Mouse (Mus musculus) limb, embryonic 12.5 days (tissue): ENCODE measurements around the gene Fyb. TPM values are rescaled to one million over a fixed set of nuclear protein-coding genes. Genes with fewer than 3 reads are reported as not detected.

Experiments
- ATAC-seq: fragments of 200-750 bp; cut with Nextera tagmentation; 2 replicates; pipeline ENCODE4 v1.8.0; 2017; ENCODE audit warnings: low read depth, moderate TSS enrichment; ENCODE audit not compliant: insufficient number of reproducible peaks, insufficient read depth, low FRiP score, low TSS enrichment
- H3K27ac ChIP-seq: fragments of 300-500 bp; sonication (generic); 2 replicates; pipeline ENCODE4 v1.5.1; 2016; ENCODE audit warnings: mild to moderate bottlenecking, moderate library complexity
- H3K27me3 ChIP-seq: fragments of 300-500 bp; sonication (generic); 2 replicates; pipeline ENCODE4 v1.6.1; 2016; ENCODE audit warnings: mild to moderate bottlenecking, moderate library complexity
- H3K36me3 ChIP-seq: fragments of 300-500 bp; sonication (generic); 2 replicates; pipeline ENCODE4 v1.6.1; 2016; ENCODE audit warnings: mild to moderate bottlenecking, moderate library complexity
- H3K4me1 ChIP-seq: fragments of 300-500 bp; sonication (generic); replicated peaks from 2 replicates; pipeline ENCODE4 v1.6.1; 2016
- H3K4me2 ChIP-seq: fragments of 300-500 bp; sonication (generic); 2 replicates; pipeline ENCODE4 v1.6.1; 2016; ENCODE audit warnings: mild to moderate bottlenecking, moderate library complexity
- H3K4me3 ChIP-seq: fragments of 300-500 bp; sonication (generic); replicated peaks from 2 replicates; pipeline ENCODE4 v1.5.1; 2016; ENCODE audit warnings: mild to moderate bottlenecking
- H3K9ac ChIP-seq: fragments of 300-500 bp; sonication (generic); replicated peaks from 2 replicates; pipeline ENCODE4 v1.6.1; 2016; ENCODE audit warnings: mild to moderate bottlenecking, moderate library complexity
- H3K9me3 ChIP-seq: fragments of 300-500 bp; sonication (generic); 2 replicates; pipeline ENCODE4 v1.6.1; 2016; ENCODE audit warnings: mild to moderate bottlenecking, moderate library complexity
- WGBS: fragments of 180-500 bp; shearing (Covaris S2); methylation state at CpG from one replicate; pipeline ENCODE4 v1.1.7; 2016; 5-methylcytosine and 5-hydroxymethylcytosine counted together
- polyA plus RNA-seq: library from polyadenylated mRNA; unstranded; fragments of >200 nt; fragmentation: Nextera tagmentation; extraction: Ambion mirVana; gene quantifications from 2 replicates; pipeline ENCODE4 v1.2.1, GENCODE M21; 2016

The Fyb gene
- 3.4 and 3.8 TPM in 2 replicates for polyA plus RNA-seq

DNA sequence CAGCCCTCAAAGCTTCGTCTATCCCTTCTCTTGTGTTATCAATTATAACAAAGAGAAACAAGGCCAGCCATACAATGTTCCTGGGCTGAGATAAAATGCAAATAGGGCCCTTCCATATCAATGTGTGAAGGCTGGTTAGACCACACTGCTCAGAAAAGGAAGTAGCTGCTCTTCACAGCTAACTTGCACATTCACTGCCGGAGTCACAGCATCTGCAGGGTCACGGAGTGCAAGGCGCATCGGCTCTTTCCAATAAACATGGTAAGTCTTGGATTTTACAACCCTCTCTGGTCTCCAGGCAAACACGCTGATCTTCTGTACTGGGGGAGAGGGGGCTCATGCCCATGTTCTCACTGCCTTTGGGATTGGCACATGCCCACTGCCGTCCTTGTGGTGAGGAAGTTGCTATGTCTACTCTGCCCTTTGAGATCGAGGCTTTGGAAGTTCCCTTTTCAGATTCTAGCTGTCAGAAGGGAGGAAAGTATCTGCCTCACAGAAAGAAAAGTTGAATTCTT, at the start of gene Fyb:
Gene Fyb, plus strand, starts transcription at position 201 of the 515 bp plus-strand sequence.
- no peaks in the 10 kb centered on the region for H3K4me1 ChIP-seq
- H3K9ac ChIP-seq, result no peak within 1 kb of the TSS
- no peak within 1 kb of the TSS for H3K4me2 ChIP-seq
- 78% methylated on average over 8 of the region's 8 CpGs for WGBS
- H3K27me3 ChIP-seq, result no peaks in the 10 kb centered on the region
- H3K9me3 ChIP-seq, result no peaks in the 10 kb centered on the region
- no peaks in the 10 kb centered on the region for H3K36me3 ChIP-seq
- no peak within 1 kb of the TSS for H3K4me3 ChIP-seq
- no peak for ATAC-seq
- no peak within 1 kb of the TSS for H3K27ac ChIP-seq

- H3K9me3 ChIP-seq, result peaks cover 4% of the 10 kb centered on the region; the same call in 1 of the 2 replicates
- 74% methylated on average over 3 of the region's 3 CpGs for WGBS
- no peak overlapping the region for H3K27ac ChIP-seq
- ATAC-seq, result no peak
- H3K9ac ChIP-seq, result no peak overlapping the region
- H3K4me1 ChIP-seq, result no peaks in the 10 kb centered on the region
- H3K4me2 ChIP-seq, result no peak overlapping the region
- no peak overlapping the region for H3K4me3 ChIP-seq
- no peaks in the 10 kb centered on the region for H3K36me3 ChIP-seq
- no peaks in the 10 kb centered on the region for H3K27me3 ChIP-seq
Measured at GRCm38 (mm10) chr15:6483561-6483960, 39.1 kb upstream of the Fyb start.

DNA sequence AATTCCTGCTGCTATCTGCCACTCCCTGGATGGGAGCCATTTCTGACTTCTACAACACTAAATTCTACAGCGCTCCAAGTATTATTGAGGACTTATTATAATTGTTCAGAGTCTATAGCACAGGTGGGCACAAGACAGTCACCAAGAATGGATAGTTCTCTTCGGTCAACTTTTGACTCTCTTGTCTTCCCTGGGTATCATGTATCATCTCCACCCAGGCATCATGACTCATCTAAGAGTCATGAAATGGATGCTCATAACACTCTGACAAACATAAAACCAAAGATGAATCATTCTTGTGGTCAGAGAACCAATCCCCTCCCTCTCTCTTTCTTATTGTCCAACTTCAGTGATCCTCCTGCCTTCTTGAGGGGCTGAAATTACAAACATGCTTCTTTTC, 30.3 kb upstream of the Fyb start:
- Histone ChIP-seq H3K9ac (no peak overlapping the region), H3K27me3 (no peaks in the 10 kb centered on the region), H3K9me3 (no peaks in the 10 kb centered on the region), H3K4me3 (no peak overlapping the region), H3K4me2 (no peak overlapping the region), H3K36me3 (no peaks in the 10 kb centered on the region), H3K27ac (no peak overlapping the region), H3K4me1 (no peaks in the 10 kb centered on the region)
- WGBS, result 95% methylated on average over 2 of the region's 2 CpGs
- ATAC-seq, result no peak

DNA sequence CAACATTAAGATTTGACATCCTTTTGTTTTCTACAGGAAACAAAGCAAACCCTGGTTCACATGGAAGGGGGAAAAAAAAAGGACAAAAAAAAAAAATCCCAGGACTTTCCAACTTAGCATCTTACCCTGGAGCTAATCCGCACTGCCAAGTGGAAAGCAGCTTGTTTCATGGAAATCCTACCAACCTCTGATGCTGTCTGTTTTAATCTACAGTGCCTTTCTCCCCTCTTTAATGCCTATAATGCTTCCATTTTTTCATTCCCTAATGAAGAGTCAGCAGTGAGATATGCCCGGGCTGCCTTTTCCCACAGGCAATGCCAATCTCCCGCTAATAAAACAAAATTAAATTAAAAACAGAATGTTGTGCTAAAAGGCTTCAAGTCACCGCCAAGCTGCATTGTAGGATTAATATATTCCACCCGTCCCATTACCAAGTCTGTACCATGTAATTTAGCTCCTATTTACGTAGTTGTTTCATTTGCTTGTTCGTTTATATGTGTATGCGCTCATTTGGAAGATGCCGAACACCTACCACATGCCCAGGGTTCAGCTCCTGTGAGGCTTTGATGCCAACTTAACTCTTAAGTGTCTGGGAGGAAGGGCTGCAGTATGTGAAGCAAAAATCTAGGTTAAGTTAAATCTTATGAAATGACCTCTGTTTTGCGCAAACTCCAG, 24.1 kb upstream of the Fyb start:
- Histone ChIP-seq H3K36me3 (no peaks in the 10 kb centered on the region), H3K4me2 (peak overlapping the region; percentile 27), H3K4me3 (no peak overlapping the region), H3K27me3 (no peaks in the 10 kb centered on the region), H3K4me1 (peaks cover 9% of the 10 kb centered on the region), H3K9me3 (no peaks in the 10 kb centered on the region), H3K9ac (no peak overlapping the region), H3K27ac (no peak overlapping the region)
- ATAC-seq, result no peak
- 40% methylated on average over 10 of the region's 10 CpGs for WGBS

GRCm38 (mm10) chr15:6500787-6501186, 21.9 kb upstream of the Fyb start:
- no peak overlapping the region for H3K9ac ChIP-seq
- no peaks in the 10 kb centered on the region for H3K36me3 ChIP-seq
- H3K4me3 ChIP-seq, result no peak overlapping the region
- peaks cover 9% of the 10 kb centered on the region for H3K4me1 ChIP-seq
- no peak for ATAC-seq
- H3K4me2 ChIP-seq, result no peak overlapping the region
- H3K27me3 ChIP-seq, result no peaks in the 10 kb centered on the region
- 64% methylated on average over 1 of the region's 1 CpGs for WGBS
- H3K27ac ChIP-seq, result no peak overlapping the region
- no peaks in the 10 kb centered on the region for H3K9me3 ChIP-seq

DNA sequence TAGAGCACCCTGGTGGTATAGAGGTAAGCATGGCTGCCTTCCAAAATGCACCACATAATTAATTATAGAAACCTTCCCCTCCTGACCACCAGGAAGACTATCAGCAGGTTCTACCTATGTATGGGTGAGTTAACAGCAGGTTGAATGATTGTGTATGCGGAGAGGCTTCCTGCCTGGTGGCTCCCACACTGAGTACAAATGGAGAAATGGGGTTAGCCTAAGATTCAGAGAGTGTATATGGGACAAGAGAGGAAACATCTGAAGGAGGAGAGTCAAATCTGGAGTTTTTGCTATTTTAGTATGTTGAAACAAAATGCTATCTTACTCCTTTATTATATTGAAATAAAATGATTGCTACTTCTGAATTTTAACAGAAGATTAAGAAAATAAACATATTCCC, 5.1 kb upstream of the Fyb start:
- 90% methylated on average over 1 of the region's 1 CpGs for whole genome bisulfite sequencing
- ATAC-seq, result no peak
- Histone ChIP-seq H3K27me3 (no peaks in the 10 kb centered on the region), H3K4me2 (no peak overlapping the region), H3K36me3 (no peaks in the 10 kb centered on the region), H3K4me3 (no peak overlapping the region), H3K27ac (no peak overlapping the region), H3K4me1 (no peaks in the 10 kb centered on the region), H3K9ac (no peak overlapping the region), H3K9me3 (no peaks in the 10 kb centered on the region)

GRCm38 (mm10) chr15:6519417-6520255, 3.0 kb upstream of the Fyb start:
- ATAC-seq, result no peak
- 82% methylated on average over 19 of the region's 19 CpGs for WGBS
- Histone ChIP-seq H3K27ac (no peak overlapping the region), H3K27me3 (no peaks in the 10 kb centered on the region), H3K9me3 (no peaks in the 10 kb centered on the region), H3K9ac (no peak overlapping the region), H3K36me3 (no peaks in the 10 kb centered on the region), H3K4me3 (no peak overlapping the region), H3K4me1 (no peaks in the 10 kb centered on the region), H3K4me2 (no peak overlapping the region)

GRCm38 (mm10) chr15:6520505-6521155, 2.0 kb upstream of the Fyb start:
- Histone ChIP-seq H3K9ac (no peak overlapping the region), H3K4me3 (no peak overlapping the region), H3K4me2 (no peak overlapping the region), H3K9me3 (no peaks in the 10 kb centered on the region), H3K4me1 (no peaks in the 10 kb centered on the region), H3K27me3 (no peaks in the 10 kb centered on the region), H3K36me3 (no peaks in the 10 kb centered on the region), H3K27ac (no peak overlapping the region)
- 90% methylated on average over 10 of the region's 10 CpGs for WGBS
- no peak for ATAC-seq

GRCm38 (mm10) chr15:6524801-6525200, 2.1 kb downstream of the Fyb start:
- WGBS, result 94% methylated on average over 2 of the region's 2 CpGs
- Histone ChIP-seq H3K9me3 (no peaks in the 10 kb centered on the region), H3K27me3 (no peaks in the 10 kb centered on the region), H3K4me1 (no peaks in the 10 kb centered on the region), H3K27ac (no peak overlapping the region), H3K4me3 (no peak overlapping the region), H3K4me2 (no peak overlapping the region), H3K9ac (no peak overlapping the region), H3K36me3 (no peaks in the 10 kb centered on the region)
- ATAC-seq, result no peak

DNA sequence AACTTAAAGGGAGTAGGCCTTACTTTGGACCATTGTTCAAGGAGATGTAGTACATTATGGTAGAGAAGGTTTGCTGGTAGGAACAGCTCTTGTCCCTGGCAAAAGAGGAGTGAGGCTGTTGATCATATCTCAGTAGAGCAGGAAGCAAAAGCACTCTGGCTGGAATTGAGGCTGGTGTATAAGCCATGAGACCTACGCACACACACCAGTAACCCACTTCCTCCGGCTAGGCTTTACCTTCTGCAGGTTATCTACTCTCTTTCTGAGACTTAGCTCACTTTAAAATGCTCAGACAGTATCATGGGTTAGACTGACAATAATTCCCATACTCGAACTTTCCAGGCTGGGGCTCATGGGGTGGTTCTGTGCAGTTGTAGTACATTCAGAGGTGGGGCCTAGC, 2.7 kb downstream of the Fyb start:
- H3K27ac ChIP-seq, result no peak overlapping the region
- H3K36me3 ChIP-seq, result no peaks in the 10 kb centered on the region
- H3K4me3 ChIP-seq, result no peak overlapping the region
- 87% methylated on average over 3 of the region's 3 CpGs for WGBS
- no peak overlapping the region for H3K9ac ChIP-seq
- no peaks in the 10 kb centered on the region for H3K9me3 ChIP-seq
- no peak for ATAC-seq
- H3K4me1 ChIP-seq, result no peaks in the 10 kb centered on the region
- H3K4me2 ChIP-seq, result no peak overlapping the region
- H3K27me3 ChIP-seq, result no peaks in the 10 kb centered on the region

- H3K27ac ChIP-seq, result no peak overlapping the region
- no peak overlapping the region for H3K4me3 ChIP-seq
- H3K9me3 ChIP-seq, result no peaks in the 10 kb centered on the region
- H3K4me1 ChIP-seq, result no peaks in the 10 kb centered on the region
- WGBS, result 86% methylated on average over 3 of the region's 3 CpGs
- H3K4me2 ChIP-seq, result no peak overlapping the region
- H3K27me3 ChIP-seq, result no peaks in the 10 kb centered on the region
- no peak for ATAC-seq
- H3K9ac ChIP-seq, result no peak overlapping the region
- H3K36me3 ChIP-seq, result no peaks in the 10 kb centered on the region
Measured at GRCm38 (mm10) chr15:6533858-6534343, 11.2 kb downstream of the Fyb start.
